Mouse (Mus musculus): Measurements from ENCODE around the gene Tmsb15b1. TPM values are rescaled to one million over a fixed set of nuclear protein-coding genes. Genes with fewer than 3 reads are reported as not detected.
"Not testable (repeated sequence)": the region's sequence is repeated elsewhere in the genome, so short reads cannot be mapped to it uniquely, and the experiment has no call there.

Gene Tmsb15b1
- polyA plus RNA-seq, 1 experiment from 2014 or later: 11.6 TPM

- not testable (repeated sequence) for ATAC-seq (ENCODE audit: extremely low read depth, insufficient number of reproducible peaks, low FRiP score, low TSS enrichment); H3K4me1 ChIP-seq; H3K27me3 ChIP-seq (replicated peaks); H3K27ac ChIP-seq (replicated peaks); H3K9me3 ChIP-seq; H3K36me3 ChIP-seq
- Histone ChIP-seq H3K9ac (peak within 1 kb of the TSS; percentile 71), H3K4me2 (peak within 1 kb of the TSS; percentile 67), H3K4me3 (peak within 1 kb of the TSS; percentile 53)
- WGBS: 77% methylated on average over 6 of the region's 6 CpGs
These were observed 1.3 kb downstream of the Tmsb15b1 start, which contains the start of gene Tmsb15b2 for GRCm38 (mm10) chrX:136975397-136975796. Gene Tmsb15b2, minus strand, starts transcription at chrX:136975497.

- 18% methylated on average over 2 of the region's 2 CpGs for WGBS
- ATAC-seq (ENCODE audit: extremely low read depth, insufficient number of reproducible peaks, low FRiP score, low TSS enrichment): no peak
These were observed 17.0 kb downstream of the Tmsb15b1 start for GRCm38 (mm10) chrX:136959688-136960087.

GRCm38 (mm10) chrX:136958300-136958699, 18.4 kb downstream of the Tmsb15b1 start:
- H3K9me3 ChIP-seq; H3K9ac ChIP-seq; H3K27ac ChIP-seq (replicated peaks); ATAC-seq (ENCODE audit: extremely low read depth, insufficient number of reproducible peaks, low FRiP score, low TSS enrichment); H3K4me1 ChIP-seq; H3K36me3 ChIP-seq; H3K27me3 ChIP-seq (replicated peaks): not testable (repeated sequence)
- Histone ChIP-seq H3K4me2 (peak overlapping the region; percentile 56), H3K4me3 (peak overlapping the region; percentile 40)
- WGBS: 50% methylated on average over 5 of the region's 5 CpGs

More at GRCm38 (mm10) chrX:136959688-136960087, 17.0 kb downstream of the Tmsb15b1 start:
- no peaks in the 10 kb centered on the region for H3K36me3 ChIP-seq
- H3K9ac ChIP-seq: no peak overlapping the region
- H3K4me1 ChIP-seq: no peaks in the 10 kb centered on the region
- H3K27me3 ChIP-seq (replicated peaks): no peaks in the 10 kb centered on the region
- H3K4me3 ChIP-seq: no peak overlapping the region
- no peak overlapping the region for H3K4me2 ChIP-seq
- H3K27ac ChIP-seq (replicated peaks): no peak overlapping the region
- H3K9me3 ChIP-seq: no peaks in the 10 kb centered on the region

GRCm38 (mm10) chrX:136957583-136958279, 18.9 kb downstream of the Tmsb15b1 start:
- H3K27me3 ChIP-seq (replicated peaks); H3K27ac ChIP-seq (replicated peaks); H3K9ac ChIP-seq; H3K4me1 ChIP-seq; ATAC-seq (ENCODE audit: extremely low read depth, insufficient number of reproducible peaks, low FRiP score, low TSS enrichment); H3K36me3 ChIP-seq; H3K9me3 ChIP-seq: not testable (repeated sequence)
- 22% methylated on average over 13 of the region's 13 CpGs for WGBS
- Histone ChIP-seq H3K4me3 (peak overlapping the region; percentile 40), H3K4me2 (peak overlapping the region; percentile 56)

- no peaks in the 10 kb centered on the region for H3K4me1 ChIP-seq
- H3K36me3 ChIP-seq: no peaks in the 10 kb centered on the region
- no peak overlapping the region for H3K27ac ChIP-seq (replicated peaks)
- H3K9me3 ChIP-seq: no peaks in the 10 kb centered on the region
- H3K9ac ChIP-seq: no peak overlapping the region
- no peak overlapping the region for H3K4me3 ChIP-seq
- ATAC-seq (ENCODE audit: extremely low read depth, insufficient number of reproducible peaks, low FRiP score, low TSS enrichment): no peak
- H3K4me2 ChIP-seq: no peak overlapping the region
- no peaks in the 10 kb centered on the region for H3K27me3 ChIP-seq (replicated peaks)
- 26% methylated on average over 3 of the region's 3 CpGs for WGBS
These were observed 38.7 kb downstream of the Tmsb15b1 start for GRCm38 (mm10) chrX:136937985-136938384.

- H3K27me3 ChIP-seq (replicated peaks): no peaks in the 10 kb centered on the region
- no peak for ATAC-seq (ENCODE audit: extremely low read depth, insufficient number of reproducible peaks, low FRiP score, low TSS enrichment)
- WGBS: 85% methylated on average over 14 of the region's 14 CpGs
- H3K4me3 ChIP-seq: no peak within 1 kb of the TSS
- H3K36me3 ChIP-seq: no peaks in the 10 kb centered on the region
- no peak within 1 kb of the TSS for H3K27ac ChIP-seq (replicated peaks)
- H3K9ac ChIP-seq: no peak within 1 kb of the TSS
- H3K4me1 ChIP-seq: no peaks in the 10 kb centered on the region
- H3K4me2 ChIP-seq: no peak within 1 kb of the TSS
- H3K9me3 ChIP-seq: peaks cover 13% of the 10 kb centered on the region; the same call in 1 of the 2 replicates
These were observed 49.6 kb downstream of the Tmsb15b1 start, which contains the start of gene H2bfm for GRCm38 (mm10) chrX:136927031-136927430. Gene H2bfm, plus strand, starts transcription at chrX:136927325.

- ATAC-seq (ENCODE audit: extremely low read depth, insufficient number of reproducible peaks, low FRiP score, low TSS enrichment): no peak
These were observed 50.8 kb downstream of the Tmsb15b1 start for GRCm38 (mm10) chrX:136925863-136926262.

More at GRCm38 (mm10) chrX:136925863-136926262, 50.8 kb downstream of the Tmsb15b1 start:
- Histone ChIP-seq H3K4me3 (no peak overlapping the region), H3K4me1 (no peaks in the 10 kb centered on the region), H3K36me3 (no peaks in the 10 kb centered on the region), H3K4me2 (no peak overlapping the region), H3K9ac (no peak overlapping the region), H3K9me3 (peaks cover 13% of the 10 kb centered on the region; the same call in 1 of the 2 replicates), H3K27me3 (replicated peaks) (no peaks in the 10 kb centered on the region), H3K27ac (replicated peaks) (no peak overlapping the region)

Other genes starting within 250 kb of the Tmsb15b1 start
- 334 and 360 TPM in 2 replicates for gene Morf4l2, start 233.2 kb downstream of the Tmsb15b1 start, polyA plus RNA-seq (2015; fragmentation: Nextera tagmentation; extraction: Ambion mirVana)
- 0.10 and 0.12 TPM in 2 replicates for gene Glra4, start 196.7 kb downstream of the Tmsb15b1 start, polyA plus RNA-seq (2015; fragmentation: Nextera tagmentation; extraction: Ambion mirVana)
- 2.4 and 3.6 TPM in 2 replicates for gene Plp1, start 154.2 kb downstream of the Tmsb15b1 start, polyA plus RNA-seq (2015; fragmentation: Nextera tagmentation; extraction: Ambion mirVana)
- gene Rab9b, start 108.1 kb downstream of the Tmsb15b1 start, polyA plus RNA-seq (2015; fragmentation: Nextera tagmentation; extraction: Ambion mirVana): 0.11 and 0.22 TPM in 2 replicates
- not detected in 2 replicates for gene H2bfm, start 49.5 kb downstream of the Tmsb15b1 start, polyA plus RNA-seq (2015; fragmentation: Nextera tagmentation; extraction: Ambion mirVana)
- gene Tmsb15b2, start 1.4 kb downstream of the Tmsb15b1 start, polyA plus RNA-seq (2015; fragmentation: Nextera tagmentation; extraction: Ambion mirVana): 16.5 and 17.7 TPM in 2 replicates
- gene Tmsb15l, start within 50 bp of the Tmsb15b1 start, polyA plus RNA-seq (2015; fragmentation: Nextera tagmentation; extraction: Ambion mirVana): 2.0 and 2.7 TPM in 2 replicates
- 3.2 and 4.1 TPM in 2 replicates for gene Zcchc18, start 16.3 kb upstream of the Tmsb15b1 start, polyA plus RNA-seq (2015; fragmentation: Nextera tagmentation; extraction: Ambion mirVana)
- gene Slc25a53, start 61.4 kb upstream of the Tmsb15b1 start, polyA plus RNA-seq (2015; fragmentation: Nextera tagmentation; extraction: Ambion mirVana): 5.6 and 6.4 TPM in 2 replicates
- gene Fam199x, start 72.7 kb upstream of the Tmsb15b1 start, polyA plus RNA-seq (2015; fragmentation: Nextera tagmentation; extraction: Ambion mirVana): 3.7 and 4.2 TPM in 2 replicates
- not detected in 2 replicates for gene Esx1, start 145.2 kb upstream of the Tmsb15b1 start, polyA plus RNA-seq (2015; fragmentation: Nextera tagmentation; extraction: Ambion mirVana)

Data from heart, embryonic 13.5 days (tissue).